Comparison of ENCODE assay signal across 18 mouse cellular contexts in genomic region chr5:98761858-98762652, GRCm38 (mm10).
DNase-seq lines count a peak whose midpoint lies in the region; ATAC-seq and TF ChIP-seq lines count a peak whose summit lies in the region.
"Had no signal": no experiment of that assay in that cellular context is flagged by ENCODE, and none has a peak within 500 bp of the region (broad histone marks: within the 10 kb centered on the region; RNA-seq: fewer than 3 reads in every experiment).

No protein-coding gene starts in this region.

- 0 out of 2 replicates have a peak, but pooled peaks have one; percentile 30 for ATAC-seq in limb, embryonic 15.5 days (ENCODE audit: insufficient number of reproducible peaks, low FRiP score, low TSS enrichment, low read depth)

- H3K9ac ChIP-seq in limb, embryonic 15.5 days = no peak overlapping the region

- no peak for TF ChIP-seq CTCF in layer of hippocampus, adult 2 months (conservative IDR thresholded peaks at IDR 0.05)
- TF ChIP-seq CTCF in embryonic fibroblast, embryonic 13.5 days (IDR thresholded peaks at IDR 0.05; ENCODE audit: borderline replicate concordance, insufficient read depth, low read length) = no peak

- H3K9me3 ChIP-seq in limb, embryonic 15.5 days = no peaks in the 10 kb centered on the region

- DNase-seq in layer of hippocampus, adult 2 months (ENCODE audit: low spot score in 2 of 2) = peak in 1 of 2 experiments; percentile 7
- no peak for DNase-seq in layer of hippocampus, postnatal 25 days (ENCODE audit: extremely low spot score in 1 of 2, low spot score in 1 of 2)
- DNase-seq in NIH3T3 (ENCODE audit: low read depth) = peak; percentile 22
- DNase-seq in urinary bladder, postnatal 10 days (ENCODE audit: low spot score) = no peak
- no peak for DNase-seq in kidney, postnatal 36 days
- DNase-seq in cerebellum, adult 11-12 months = no peak
- DNase-seq: cerebellum, adult 2 months; heart, adult 2 months; kidney, adult 9 months; right cerebral cortex, postnatal 4 days; thymus, postnatal 14 days had no signal

- H3K27me3 ChIP-seq in limb, embryonic 15.5 days = no peaks in the 10 kb centered on the region

- no peak overlapping the region for H3K27ac ChIP-seq in layer of hippocampus, adult 2 months
- H3K27ac ChIP-seq in embryonic fibroblast, embryonic 13.5 days (ENCODE audit: insufficient read depth, low read length) = peak overlapping the region; percentile 53
- peak overlapping the region; percentile 23; the same call in 1 of the 2 replicates for H3K27ac ChIP-seq in limb, embryonic 15.5 days
- H3K27ac ChIP-seq: heart, adult 2 months; left cerebral cortex, adult 2 months; macrophage had no signal

- H3K4me2 ChIP-seq in limb, embryonic 15.5 days = no peak overlapping the region
- H3K4me2 ChIP-seq: liver, embryonic 11.5 days had no signal

- H3K4me1 ChIP-seq in embryonic fibroblast, embryonic 13.5 days (ENCODE audit: control insufficient read depth, insufficient read depth, low read length) = no peaks in the 10 kb centered on the region
- no peaks in the 10 kb centered on the region for H3K4me1 ChIP-seq in limb, embryonic 15.5 days

- H3K36me3 ChIP-seq in limb, embryonic 15.5 days = no peaks in the 10 kb centered on the region
- H3K36me3 ChIP-seq: G1E had no signal

- H3K4me3 ChIP-seq in layer of hippocampus, adult 2 months = peak overlapping the region; percentile 38
- H3K4me3 ChIP-seq in embryonic fibroblast, embryonic 13.5 days (ENCODE audit: insufficient read depth, low read length) = no peak overlapping the region
- no peak overlapping the region for H3K4me3 ChIP-seq in limb, embryonic 15.5 days
- H3K4me3 ChIP-seq: heart, adult 2 months; left cerebral cortex, adult 2 months; myocyte had no signal

- TF ChIP-seq POLR2A in embryonic fibroblast, embryonic 13.5 days (IDR thresholded peaks at IDR 0.05; ENCODE audit: low read depth, low read length) = no peak

- WGBS in limb, embryonic 15.5 days = 47% methylated on average over 15 of the region's 15 CpGs
